Mouse (Mus musculus) E14TG2a.4 (cell line): Measurements from ENCODE around the gene Lsm10.

ENCODE experiments used
- CTCF ChIP-seq: conservative IDR thresholded peaks from 2 replicates; pipeline ENCODE4 v1.5.1; 2014; ENCODE audit warnings: low read length
- NANOG ChIP-seq: IDR thresholded peaks from 2 replicates; pipeline ENCODE4 v1.6.1; 2014; ENCODE audit warnings: borderline replicate concordance, low read length, mixed read lengths
- POU5F1 ChIP-seq: IDR thresholded peaks from 2 replicates; pipeline ENCODE4 v1.6.1; 2014; ENCODE audit warnings: low read length, borderline replicate concordance

DNA sequence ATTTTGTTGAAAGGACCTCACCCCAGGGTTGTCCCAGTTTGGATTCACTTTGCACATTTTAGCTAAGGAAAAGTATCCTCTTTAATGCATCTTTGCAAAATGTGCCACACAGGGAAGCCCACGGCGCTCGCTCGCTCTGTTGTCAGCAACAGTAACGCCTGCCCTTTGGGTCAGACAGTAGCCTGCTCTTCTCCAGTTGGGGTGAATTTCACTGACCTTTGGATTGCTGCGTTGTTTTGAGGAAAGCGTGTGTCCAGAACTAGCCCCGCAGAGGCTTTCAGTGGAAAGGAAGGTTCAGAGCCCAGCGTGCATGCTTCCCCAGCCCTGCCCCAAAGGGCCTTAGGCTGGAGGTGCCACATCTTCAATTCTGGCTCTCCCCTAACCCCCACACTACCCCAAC lies 19.0 kb downstream of the Lsm10 start:
- no peak for TF ChIP-seq CTCF
- no peak for TF ChIP-seq POU5F1
- no peak for TF ChIP-seq NANOG
